Mouse (Mus musculus) urinary bladder, postnatal 25 days (tissue): ENCODE results near the gene Olfr1395.
"Not testable (repeated sequence)": the region's sequence is repeated elsewhere in the genome, so short reads cannot be mapped to it uniquely, and the experiment has no call there.

Source experiments
- DNase-seq: peaks from one replicate; pipeline ENCODE4 v3.0.0; 2022; ENCODE audit warnings: low spot score

The Olfr1395 gene

DNA sequence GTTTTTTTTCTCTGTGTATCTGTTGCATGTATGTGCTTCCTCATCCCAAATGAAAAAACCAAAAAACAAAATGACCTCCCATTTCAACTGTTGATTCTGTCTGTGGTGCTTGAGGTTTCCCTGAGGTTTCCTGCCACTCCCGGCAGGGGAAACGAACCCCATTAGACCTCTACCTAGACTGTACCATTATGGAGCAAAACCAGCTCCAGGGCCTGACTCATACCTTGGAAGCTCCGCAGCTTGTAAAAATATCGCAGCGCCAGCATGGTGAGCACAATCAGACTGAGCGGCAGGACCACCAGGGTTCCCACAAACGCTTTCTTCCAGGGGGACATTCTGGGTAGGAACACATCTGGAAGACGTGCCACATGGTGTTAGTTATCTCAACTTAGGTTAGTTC lies 33.3 kb downstream of the Olfr1395 start:
- no peak for DNase-seq

DNA sequence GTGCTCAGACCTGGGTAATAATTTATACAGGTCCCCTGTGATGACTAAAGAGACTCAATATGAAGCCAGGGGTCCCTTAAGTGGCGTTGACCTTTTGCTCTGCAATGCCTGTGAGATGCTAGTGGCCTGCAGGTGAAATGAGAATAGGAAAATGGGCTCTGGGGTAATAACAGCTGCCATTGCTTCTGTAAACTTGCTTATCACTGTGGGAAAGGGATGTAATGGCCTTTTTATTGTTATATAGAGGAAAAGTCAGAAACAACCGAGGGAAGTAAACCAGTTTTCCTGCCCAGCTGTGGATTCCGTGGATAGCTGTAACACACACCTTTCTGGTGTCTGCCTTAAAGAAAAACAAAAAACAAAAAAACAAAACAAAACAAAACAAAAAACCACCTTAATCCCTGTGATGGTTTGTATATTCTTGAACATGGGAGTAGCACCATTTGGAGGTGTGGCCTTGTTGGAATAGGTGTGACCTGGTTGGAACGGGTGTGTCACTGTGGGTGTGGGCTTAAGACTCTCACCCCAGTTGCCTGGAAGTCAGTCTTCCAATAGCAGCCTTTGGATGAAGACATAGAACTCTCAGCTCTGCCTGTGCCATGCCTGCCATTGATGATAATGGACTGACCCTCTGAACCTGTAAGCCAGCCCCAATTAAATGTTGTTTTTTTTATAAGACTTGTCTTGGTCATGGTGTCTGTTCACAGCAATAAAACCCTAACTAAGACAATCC lies 34.1 kb downstream of the Olfr1395 start:
- DNase-seq, result not testable (repeated sequence)

DNA sequence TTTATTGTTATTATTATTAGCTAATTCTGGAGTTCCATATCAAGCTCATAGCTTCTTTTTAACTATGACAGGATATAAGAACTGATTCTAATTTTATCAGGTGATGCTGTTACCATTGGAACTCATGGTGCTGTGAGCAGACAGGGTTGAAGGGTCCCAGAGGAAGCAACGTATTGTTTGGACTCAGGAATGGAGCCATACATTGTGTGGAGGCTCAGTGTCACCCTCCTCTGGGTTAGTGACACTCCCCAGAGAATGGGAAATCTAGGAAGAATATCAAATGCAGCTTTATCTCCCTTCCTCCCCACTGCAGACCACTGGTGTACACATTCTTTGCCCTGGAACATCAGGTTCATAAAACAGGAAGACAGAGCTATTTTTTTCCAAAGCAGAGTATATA lies 41.1 kb downstream of the Olfr1395 start:
- DNase-seq, result no peak

DNA sequence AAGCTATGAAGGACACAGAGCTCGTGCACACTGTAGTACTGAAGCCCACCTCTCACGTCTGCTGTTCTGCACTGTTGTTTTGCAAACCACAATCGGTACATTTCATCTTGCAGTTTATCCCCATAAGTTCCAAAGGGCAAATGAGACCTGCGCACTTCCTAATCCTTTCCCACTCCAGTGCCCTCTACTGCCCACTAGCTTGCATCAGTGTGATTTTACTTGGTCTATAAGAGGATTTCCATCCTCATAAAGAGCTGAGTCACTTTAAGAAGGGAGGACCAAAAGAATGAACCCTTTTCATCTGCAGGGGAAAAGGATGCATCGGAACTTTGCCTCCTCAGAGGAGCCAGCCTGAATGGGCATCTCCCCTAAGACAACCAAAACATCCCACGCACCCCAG lies 44.4 kb downstream of the Olfr1395 start:
- DNase-seq, result no peak

DNA sequence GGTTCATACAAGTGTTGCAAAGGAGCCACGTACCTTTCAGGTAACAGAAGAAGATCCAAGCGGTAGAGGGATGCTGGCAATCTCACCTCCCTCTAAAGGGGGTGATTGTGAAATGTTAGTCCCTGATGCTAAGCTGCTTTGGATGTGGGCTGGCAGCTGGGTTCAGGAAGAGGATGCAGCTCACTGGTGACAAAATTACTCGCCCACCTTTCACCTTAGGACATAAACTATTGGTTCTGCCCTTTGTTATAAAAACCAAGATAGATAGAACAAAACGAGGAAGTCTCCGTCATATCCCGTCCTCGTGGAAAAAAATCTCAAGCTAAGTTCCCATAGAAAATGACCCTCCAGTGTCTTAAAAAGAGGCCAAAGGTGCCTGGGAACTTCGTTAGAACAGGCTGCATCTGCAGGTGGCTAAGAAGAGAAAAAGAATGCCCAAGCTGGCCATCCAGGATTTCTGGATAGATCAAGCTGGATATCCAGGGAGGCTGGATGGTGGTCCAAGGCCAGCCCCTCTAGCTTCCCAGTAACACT lies 44.9 kb downstream of the Olfr1395 start, which contains the start of gene Btnl9:
TSS of gene Btnl9 (minus strand) at position 205 of the 534 bp plus-strand sequence.
- DNase-seq, result no peak

DNA sequence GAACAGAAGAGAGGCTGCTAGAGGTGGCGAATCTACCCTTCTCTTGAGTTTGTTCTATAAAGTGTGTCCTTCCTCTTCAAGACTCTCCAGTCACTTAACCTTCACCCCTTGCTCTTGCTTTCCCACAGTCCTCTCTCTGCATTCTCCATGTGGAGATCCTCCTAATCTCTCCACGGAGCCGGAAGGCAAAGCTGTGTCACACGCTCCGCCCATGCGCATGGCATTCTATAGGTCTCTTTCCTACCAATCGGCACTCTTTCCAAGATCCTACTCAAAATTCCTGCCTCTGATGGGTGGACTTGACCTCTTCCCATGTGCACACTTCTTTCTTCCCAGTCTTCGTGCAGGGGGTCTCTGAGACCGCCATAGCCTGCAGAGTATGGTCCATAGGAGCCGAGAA lies 45.6 kb downstream of the Olfr1395 start:
- no peak for DNase-seq

DNA sequence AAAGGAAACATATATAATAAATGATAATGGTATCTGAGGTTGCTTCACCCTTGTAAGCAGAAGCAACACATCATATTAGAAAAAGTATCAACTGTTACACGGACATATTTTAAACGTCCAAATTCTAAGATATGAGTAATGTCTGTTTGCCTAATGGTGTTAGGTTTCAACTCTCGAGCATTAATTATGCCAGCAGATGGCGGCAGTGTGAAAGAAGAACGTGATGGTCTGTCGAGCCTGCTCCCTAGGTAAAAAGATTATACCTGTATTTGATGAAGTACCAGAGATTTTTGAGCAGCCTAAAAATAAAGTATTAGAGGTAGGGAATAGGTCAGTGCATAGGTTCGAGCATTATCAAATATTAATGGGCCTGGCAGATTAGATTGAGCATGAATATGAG lies 47.7 kb downstream of the Olfr1395 start:
- DNase-seq, result peak; percentile 57

DNA sequence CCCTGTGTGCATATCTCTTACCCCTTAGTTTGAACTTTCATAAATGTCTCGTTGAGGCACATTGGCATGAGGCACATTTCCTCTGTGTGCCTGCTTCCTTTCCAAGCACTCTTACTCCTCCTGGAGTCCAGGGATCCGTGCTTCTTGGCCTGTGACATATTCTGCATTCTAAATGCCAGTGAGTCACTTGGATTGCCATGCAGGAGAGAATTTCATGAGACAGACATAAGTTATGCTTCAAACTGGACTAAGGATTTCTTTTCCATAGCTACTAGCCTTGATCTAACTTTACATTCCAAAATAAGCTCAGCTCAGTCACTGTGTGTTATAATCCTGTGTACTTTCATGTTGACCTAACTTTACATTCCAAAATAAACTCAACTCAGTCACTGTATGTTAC lies 49.0 kb downstream of the Olfr1395 start:
- DNase-seq, result no peak

DNA sequence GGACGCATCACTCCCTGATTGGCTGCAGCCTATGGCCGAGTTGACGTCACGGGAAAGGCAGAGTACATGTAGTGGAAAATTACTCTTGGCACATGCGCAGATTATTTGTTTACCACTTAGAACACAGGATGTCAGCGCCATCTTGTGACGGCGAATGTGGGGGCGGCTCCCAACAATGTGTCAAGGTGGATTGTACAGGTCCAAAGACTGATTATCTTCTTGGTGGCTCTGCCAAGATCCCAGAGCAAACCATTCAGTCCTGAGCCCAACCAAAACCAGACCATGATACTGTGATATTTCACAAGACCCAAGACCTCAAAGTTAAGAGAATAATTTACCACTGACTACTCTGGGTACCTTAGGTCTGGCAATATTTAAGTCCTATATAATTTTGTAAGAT lies 52.7 kb downstream of the Olfr1395 start:
- not testable (repeated sequence) for DNase-seq

DNA sequence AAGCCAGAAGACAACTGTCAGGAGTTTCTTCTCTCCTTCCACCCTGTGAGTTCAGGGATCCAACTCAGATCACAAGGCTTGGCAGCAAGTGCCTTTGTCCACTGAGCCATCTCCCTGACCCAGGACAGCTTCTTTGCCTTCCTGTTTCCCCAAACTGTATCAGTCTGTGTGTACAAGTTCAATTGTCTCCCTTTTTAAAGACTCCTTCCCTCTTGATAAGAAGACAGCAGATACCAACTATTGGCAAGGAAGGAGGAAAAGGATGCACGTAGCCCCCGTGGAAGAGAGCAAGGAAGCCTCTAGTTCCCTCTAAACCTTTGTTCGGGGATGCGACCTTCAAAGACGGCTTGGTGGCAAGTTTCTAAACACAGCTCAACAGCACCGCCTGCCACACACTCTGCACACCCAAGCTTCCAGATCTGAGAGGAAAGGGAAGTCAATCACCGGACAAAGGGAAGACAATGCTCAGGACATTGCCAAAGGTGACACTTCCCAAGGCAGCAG lies 53.8 kb downstream of the Olfr1395 start:
- DNase-seq, result no peak
